Comparison of ENCODE assay signal across 8 mouse cellular contexts in genomic region chr10:80136952-80137625, GRCm38 (mm10). TPM values are rescaled to one million over a fixed set of nuclear protein-coding genes. Genes with fewer than 3 reads are reported as not detected.
A peak's percentile ranks its signal among the peaks of the same experiment; 100 is the strongest.
DNase-seq lines count a peak whose midpoint lies in the region; ATAC-seq and TF ChIP-seq lines count a peak whose summit lies in the region.

No protein-coding gene starts in this region.

- TF ChIP-seq CTCF in ES-Bruce4 (IDR thresholded peaks at IDR 0.05; ENCODE audit: low read depth, low read length), result no peak

- no peak for DNase-seq in heart, embryonic 10.5 days (ENCODE audit: low spot score)
- no peak for DNase-seq in heart, adult 9 months (ENCODE audit: low spot score in 2 of 2)
- DNase-seq in cerebellum, postnatal 10 days, result peak; percentile 68 to 75
- no peak for DNase-seq in hindbrain, embryonic 14.5 days (ENCODE audit: low spot score)

- H3K4me1 ChIP-seq in heart, embryonic 10.5 days, result peaks cover 65% of the 10 kb centered on the region
- no peaks in the 10 kb centered on the region for H3K4me1 ChIP-seq in ES-Bruce4 (ENCODE audit: control insufficient read depth, insufficient read depth, low read length)
- peaks cover 31% of the 10 kb centered on the region for H3K4me1 ChIP-seq in hindbrain, embryonic 14.5 days (replicated peaks; ENCODE audit: control insufficient read depth, insufficient read depth, low read length)
- peaks cover 34% of the 10 kb centered on the region for H3K4me1 ChIP-seq in lung, embryonic 16.5 days (replicated peaks; ENCODE audit: control insufficient read depth, insufficient read depth, low read length)
- H3K4me1 ChIP-seq in stomach, embryonic 14.5 days (ENCODE audit: control insufficient read depth, insufficient read depth, low read length), result peaks cover 17% of the 10 kb centered on the region; the same call in 1 of the 2 replicates

- peaks cover 28% of the 10 kb centered on the region for H3K36me3 ChIP-seq in heart, embryonic 10.5 days
- H3K36me3 ChIP-seq in ES-Bruce4 (ENCODE audit: control insufficient read depth, insufficient read depth, low read length, poor library complexity, severe bottlenecking), result no peaks in the 10 kb centered on the region
- H3K36me3 ChIP-seq in hindbrain, embryonic 14.5 days (replicated peaks; ENCODE audit: control insufficient read depth, insufficient read depth), result peaks cover 49% of the 10 kb centered on the region
- H3K36me3 ChIP-seq in lung, embryonic 16.5 days (ENCODE audit: control insufficient read depth, insufficient read depth, low read length), result peaks cover 6% of the 10 kb centered on the region
- peaks cover 7% of the 10 kb centered on the region for H3K36me3 ChIP-seq in stomach, embryonic 14.5 days (ENCODE audit: control insufficient read depth, insufficient read depth, low read length)

- TF ChIP-seq POLR2A in ES-Bruce4 (IDR thresholded peaks at IDR 0.05; ENCODE audit: insufficient read depth, low read length), result no peak

- H3K9me3 ChIP-seq in heart, embryonic 10.5 days, result no peaks in the 10 kb centered on the region
- no peaks in the 10 kb centered on the region for H3K9me3 ChIP-seq in ES-Bruce4 (replicated peaks; ENCODE audit: control insufficient read depth, insufficient read depth, low read length, poor library complexity, severe bottlenecking)
- H3K9me3 ChIP-seq in hindbrain, embryonic 14.5 days (ENCODE audit: control insufficient read depth, low read length), result no peaks in the 10 kb centered on the region
- no peaks in the 10 kb centered on the region for H3K9me3 ChIP-seq in lung, embryonic 16.5 days (ENCODE audit: control insufficient read depth, low read length)
- H3K9me3 ChIP-seq in stomach, embryonic 14.5 days (ENCODE audit: control insufficient read depth, low read depth, low read length), result no peaks in the 10 kb centered on the region

- no peak for TF ChIP-seq EP300 in ES-Bruce4 (IDR thresholded peaks at IDR 0.05; ENCODE audit: insufficient read depth, low read depth, low read length)

- peak overlapping the region; percentile 83 for H3K4me3 ChIP-seq in heart, embryonic 10.5 days
- peak overlapping the region; percentile 72 for H3K4me3 ChIP-seq in ES-Bruce4 (ENCODE audit: low read depth, low read length)
- H3K4me3 ChIP-seq in hindbrain, embryonic 14.5 days (replicated peaks; ENCODE audit: low read length), result peak overlapping the region; percentile 78
- peak overlapping the region; percentile 74 for H3K4me3 ChIP-seq in lung, embryonic 16.5 days (ENCODE audit: low read length)
- peak overlapping the region; percentile 73 for H3K4me3 ChIP-seq in stomach, embryonic 14.5 days (ENCODE audit: low read depth, low read length)

- peak overlapping the region; percentile 75 for H3K9ac ChIP-seq in ES-Bruce4 (ENCODE audit: low read depth, poor library complexity, severe bottlenecking)
- peak overlapping the region; percentile 93 for H3K9ac ChIP-seq in hindbrain, embryonic 14.5 days
- peak overlapping the region; percentile 79 for H3K9ac ChIP-seq in lung, embryonic 16.5 days (ENCODE audit: low read length)
- no peak overlapping the region for H3K9ac ChIP-seq in stomach, embryonic 14.5 days (replicated peaks; ENCODE audit: low read depth, low read length)

- ATAC-seq in hindbrain, embryonic 14.5 days (ENCODE audit: low FRiP score), result 0 out of 2 replicates have a peak, but pooled peaks have one; percentile 1
- ATAC-seq in lung, embryonic 16.5 days (ENCODE audit: low read depth), result 0 out of 2 replicates have a peak, but pooled peaks have one; percentile 5
- ATAC-seq in stomach, embryonic 14.5 days (ENCODE audit: insufficient number of reproducible peaks, insufficient read depth, low FRiP score, low read depth), result no peak
- ATAC-seq in granulocyte monocyte progenitor cell, adult 5-6 weeks (replicated peaks; ENCODE audit: poor library complexity, severe bottlenecking), result no peak

- H3K27me3 ChIP-seq in heart, embryonic 10.5 days (ENCODE audit: insufficient read depth, poor library complexity, severe bottlenecking), result peaks cover 65% of the 10 kb centered on the region
- no peaks in the 10 kb centered on the region for H3K27me3 ChIP-seq in ES-Bruce4 (ENCODE audit: control insufficient read depth, insufficient read depth, low read length, poor library complexity, severe bottlenecking)
- H3K27me3 ChIP-seq in hindbrain, embryonic 14.5 days (ENCODE audit: control insufficient read depth, insufficient read depth, low read length), result no peaks in the 10 kb centered on the region
- peaks cover 34% of the 10 kb centered on the region for H3K27me3 ChIP-seq in lung, embryonic 16.5 days (ENCODE audit: control insufficient read depth, insufficient read depth, low read depth, low read length)
- H3K27me3 ChIP-seq in stomach, embryonic 14.5 days (ENCODE audit: control insufficient read depth, insufficient read depth, low read length), result 0 out of 2 replicates have a peak, but pooled peaks cover 7% of the 10 kb centered on the region

- H3K27ac ChIP-seq in heart, embryonic 10.5 days, result peak overlapping the region; percentile 67; the same call in 1 of the 2 replicates
- H3K27ac ChIP-seq in ES-Bruce4 (ENCODE audit: insufficient read depth, low read length), result no peak overlapping the region
- peak overlapping the region; percentile 98 for H3K27ac ChIP-seq in hindbrain, embryonic 14.5 days
- H3K27ac ChIP-seq in lung, embryonic 16.5 days (ENCODE audit: low read length), result peak overlapping the region; percentile 75
- H3K27ac ChIP-seq in stomach, embryonic 14.5 days (ENCODE audit: low read length), result 0 out of 2 replicates have a peak overlapping the region, but pooled peaks have one; percentile 79

- peak overlapping the region; percentile 96 for H3K4me2 ChIP-seq in hindbrain, embryonic 14.5 days (replicated peaks)
- H3K4me2 ChIP-seq in lung, embryonic 16.5 days (ENCODE audit: low read depth, low read length), result peak overlapping the region; percentile 100
- H3K4me2 ChIP-seq in stomach, embryonic 14.5 days (replicated peaks; ENCODE audit: low read depth, low read length), result peak overlapping the region; percentile 97

- WGBS in heart, embryonic 10.5 days, result 4% methylated on average over 29 of the region's 29 CpGs
- 3% methylated on average over 28 of the region's 29 CpGs for WGBS in hindbrain, embryonic 14.5 days
- WGBS in lung, embryonic 16.5 days, result 3% methylated on average over 28 of the region's 29 CpGs
- WGBS in stomach, embryonic 14.5 days, result 5% methylated on average over 29 of the region's 29 CpGs

RNA-seq across cellular contexts. Expression of gene Atp5d, which starts 1.3 kb away (rescaled TPM):
- polyA plus RNA-seq in heart, embryonic 10.5 days (2016; fragmentation: Nextera tagmentation; extraction: Ambion mirVana), result 689 and 872 TPM in 2 replicates
- polyA plus RNA-seq in ES-Bruce4 (2011; ENCODE audit: insufficient read depth, insufficient read length, low read depth, missing spikeins), result 242 and 255 TPM in 2 replicates
- polyA plus RNA-seq in hindbrain, embryonic 14.5 days (2014; fragmentation: Nextera tagmentation; extraction: Ambion mirVana), result 469 and 505 TPM in 2 replicates
- 534 and 552 TPM in 2 replicates for polyA plus RNA-seq in lung, embryonic 16.5 days (2015; fragmentation: Nextera tagmentation; extraction: Ambion mirVana)
- 481 and 531 TPM in 2 replicates for polyA plus RNA-seq in stomach, embryonic 14.5 days (2014; fragmentation: Nextera tagmentation; extraction: Ambion mirVana)
- total RNA-seq in granulocyte monocyte progenitor cell, adult 5-6 weeks (2014; fragmentation: Nextera tagmentation), result 193 and 253 TPM in 2 replicates
- total RNA-seq in granulocyte monocyte progenitor cell, adult 5-6 weeks (2017), result 47.4 and 49.6 TPM in 2 replicates

RNA-seq across cellular contexts. Expression of gene Cbarp, which starts 3.5 kb away (rescaled TPM):
- 2.0 and 4.0 TPM in 2 replicates for polyA plus RNA-seq in heart, embryonic 10.5 days (2016; fragmentation: Nextera tagmentation; extraction: Ambion mirVana)
- 29.8 and 33.4 TPM in 2 replicates for polyA plus RNA-seq in ES-Bruce4 (2011; ENCODE audit: insufficient read depth, insufficient read length, low read depth, missing spikeins)
- polyA plus RNA-seq in hindbrain, embryonic 14.5 days (2014; fragmentation: Nextera tagmentation; extraction: Ambion mirVana), result 93.4 and 96.4 TPM in 2 replicates
- polyA plus RNA-seq in lung, embryonic 16.5 days (2015; fragmentation: Nextera tagmentation; extraction: Ambion mirVana), result 3.9 and 5.6 TPM in 2 replicates
- polyA plus RNA-seq in stomach, embryonic 14.5 days (2014; fragmentation: Nextera tagmentation; extraction: Ambion mirVana), result 7.5 and 10.1 TPM in 2 replicates
- total RNA-seq in granulocyte monocyte progenitor cell, adult 5-6 weeks (2014; fragmentation: Nextera tagmentation), result 0.73 and 5.3 TPM in 2 replicates
- 0.36 TPM in 1 of 2 replicates, not detected in the other for total RNA-seq in granulocyte monocyte progenitor cell, adult 5-6 weeks (2017)

RNA-seq across cellular contexts. Expression of gene Midn, which starts 11.0 kb away (rescaled TPM):
- 16.1 and 24.4 TPM in 2 replicates for polyA plus RNA-seq in heart, embryonic 10.5 days (2016; fragmentation: Nextera tagmentation; extraction: Ambion mirVana)
- polyA plus RNA-seq in ES-Bruce4 (2011; ENCODE audit: insufficient read depth, insufficient read length, low read depth, missing spikeins), result 67.4 and 73.2 TPM in 2 replicates
- polyA plus RNA-seq in hindbrain, embryonic 14.5 days (2014; fragmentation: Nextera tagmentation; extraction: Ambion mirVana), result 44.1 and 54.4 TPM in 2 replicates
- 11.8 and 12.9 TPM in 2 replicates for polyA plus RNA-seq in lung, embryonic 16.5 days (2015; fragmentation: Nextera tagmentation; extraction: Ambion mirVana)
- 29.3 and 32.1 TPM in 2 replicates for polyA plus RNA-seq in stomach, embryonic 14.5 days (2014; fragmentation: Nextera tagmentation; extraction: Ambion mirVana)
- total RNA-seq in granulocyte monocyte progenitor cell, adult 5-6 weeks (2014; fragmentation: Nextera tagmentation), result 26.7 and 36.8 TPM in 2 replicates
- 10.0 and 17.4 TPM in 2 replicates for total RNA-seq in granulocyte monocyte progenitor cell, adult 5-6 weeks (2017)

RNA-seq across cellular contexts. Expression of gene Stk11, which starts 21.5 kb away (rescaled TPM):
- 12.4 and 17.8 TPM in 2 replicates for polyA plus RNA-seq in heart, embryonic 10.5 days (2016; fragmentation: Nextera tagmentation; extraction: Ambion mirVana)
- polyA plus RNA-seq in ES-Bruce4 (2011; ENCODE audit: insufficient read depth, insufficient read length, low read depth, missing spikeins), result 70.3 and 91.6 TPM in 2 replicates
- 20.2 and 24.6 TPM in 2 replicates for polyA plus RNA-seq in hindbrain, embryonic 14.5 days (2014; fragmentation: Nextera tagmentation; extraction: Ambion mirVana)
- polyA plus RNA-seq in lung, embryonic 16.5 days (2015; fragmentation: Nextera tagmentation; extraction: Ambion mirVana), result 18.6 and 23.3 TPM in 2 replicates
- 25.2 and 25.9 TPM in 2 replicates for polyA plus RNA-seq in stomach, embryonic 14.5 days (2014; fragmentation: Nextera tagmentation; extraction: Ambion mirVana)
- total RNA-seq in granulocyte monocyte progenitor cell, adult 5-6 weeks (2014; fragmentation: Nextera tagmentation), result 94.5 and 150 TPM in 2 replicates
- total RNA-seq in granulocyte monocyte progenitor cell, adult 5-6 weeks (2017), result 121 and 132 TPM in 2 replicates

RNA-seq across cellular contexts. Expression of gene Cirbp, which starts 28.7 kb away (rescaled TPM):
- polyA plus RNA-seq in heart, embryonic 10.5 days (2016; fragmentation: Nextera tagmentation; extraction: Ambion mirVana), result 85.7 and 98.0 TPM in 2 replicates
- polyA plus RNA-seq in ES-Bruce4 (2011; ENCODE audit: insufficient read depth, insufficient read length, low read depth, missing spikeins), result 51.9 and 58.2 TPM in 2 replicates
- 203 and 252 TPM in 2 replicates for polyA plus RNA-seq in hindbrain, embryonic 14.5 days (2014; fragmentation: Nextera tagmentation; extraction: Ambion mirVana)
- 73.4 and 83.4 TPM in 2 replicates for polyA plus RNA-seq in lung, embryonic 16.5 days (2015; fragmentation: Nextera tagmentation; extraction: Ambion mirVana)
- 92.7 and 105 TPM in 2 replicates for polyA plus RNA-seq in stomach, embryonic 14.5 days (2014; fragmentation: Nextera tagmentation; extraction: Ambion mirVana)
- 25.3 and 70.7 TPM in 2 replicates for total RNA-seq in granulocyte monocyte progenitor cell, adult 5-6 weeks (2014; fragmentation: Nextera tagmentation)
- 36.8 and 40.7 TPM in 2 replicates for total RNA-seq in granulocyte monocyte progenitor cell, adult 5-6 weeks (2017)

Comparison
In these comparisons a context has a peak if more than half of its experiments do, and no peak if none do; other contexts are left out.
1. DNase-seq: peak in cerebellum, postnatal 10 days (2 of 2); none in heart, embryonic 10.5 days (single experiment), heart, adult 9 months (0 of 2) and hindbrain, embryonic 14.5 days (single experiment).
2. ATAC-seq: peak in hindbrain, embryonic 14.5 days (single experiment) and lung, embryonic 16.5 days (single experiment); none in stomach, embryonic 14.5 days (single experiment) and granulocyte monocyte progenitor cell, adult 5-6 weeks (single experiment).
3. Peak in every context shown above with its lines, with median percentiles within 50 percentile points of each other: H3K4me3 ChIP-seq and H3K4me2 ChIP-seq.